Mouse (Mus musculus) testis, adult 2 months (tissue): ENCODE data around the gene Slc25a47. TPM values are rescaled to one million over a fixed set of nuclear protein-coding genes. Genes with fewer than 3 reads are reported as not detected.

ENCODE experiments used
- H3K27ac ChIP-seq: fragments of 200-500 bp; 2 replicates; pipeline ENCODE4 v1.5.1; 2012; ENCODE audit warnings: low read depth, low read length; ENCODE audit not compliant: control insufficient read depth, insufficient read depth
- H3K27me3 ChIP-seq: fragments of 200-500 bp; 2 replicates; pipeline ENCODE4 v1.6.1; 2012; ENCODE audit warnings: mild to moderate bottlenecking, low read length, moderate library complexity; ENCODE audit not compliant: control insufficient read depth, insufficient read depth
- H3K36me3 ChIP-seq: fragments of 200-500 bp; 2 replicates; pipeline ENCODE4 v1.6.1; 2012; ENCODE audit warnings: mild to moderate bottlenecking, low read length; ENCODE audit not compliant: control insufficient read depth, insufficient read depth
- H3K4me1 ChIP-seq: fragments of 200-500 bp; 2 replicates; pipeline ENCODE4 v1.6.1; 2012; ENCODE audit warnings: low read length; ENCODE audit not compliant: control insufficient read depth, insufficient read depth
- H3K4me3 ChIP-seq: fragments of 200-500 bp; 2 replicates; pipeline ENCODE4 v1.5.1; 2012; ENCODE audit warnings: low read depth, mild to moderate bottlenecking, low read length, moderate library complexity, mixed read lengths; ENCODE audit not compliant: control insufficient read depth
- CTCF ChIP-seq: fragments of 200-500 bp; IDR thresholded peaks from 2 replicates; pipeline ENCODE4 v1.5.1; 2012; ENCODE audit warnings: low read depth, mild to moderate bottlenecking, inconsistent platforms, low read length, moderate library complexity; ENCODE audit not compliant: control insufficient read depth, insufficient read depth, insufficient replicate concordance
- POLR2A ChIP-seq: fragments of 200-500 bp; IDR thresholded peaks from 2 replicates; pipeline ENCODE4 v1.6.1; 2012; ENCODE audit warnings: low read depth, mild to moderate bottlenecking, inconsistent platforms, low read length, moderate library complexity; ENCODE audit not compliant: control insufficient read depth
- polyA plus RNA-seq: library from polyadenylated mRNA; depleted of rRNA; stranded (reverse); fragments of >200 nt; gene quantifications from 2 replicates; pipeline ENCODE4 v1.2.3, GENCODE M21; 2012

The Slc25a47 gene
- polyA plus RNA-seq, 1 experiment = 6.8 TPM

GRCm38 (mm10) chr12:108826958-108827535 is 8.8 kb upstream of the Slc25a47 start:
- Histone ChIP-seq H3K27me3 (no peaks in the 10 kb centered on the region), H3K27ac (no peak overlapping the region), H3K4me1 (peaks cover 9% of the 10 kb centered on the region), H3K36me3 (no peaks in the 10 kb centered on the region), H3K4me3 (no peak overlapping the region)
- TF ChIP-seq CTCF (no peak), POLR2A (no peak)

DNA sequence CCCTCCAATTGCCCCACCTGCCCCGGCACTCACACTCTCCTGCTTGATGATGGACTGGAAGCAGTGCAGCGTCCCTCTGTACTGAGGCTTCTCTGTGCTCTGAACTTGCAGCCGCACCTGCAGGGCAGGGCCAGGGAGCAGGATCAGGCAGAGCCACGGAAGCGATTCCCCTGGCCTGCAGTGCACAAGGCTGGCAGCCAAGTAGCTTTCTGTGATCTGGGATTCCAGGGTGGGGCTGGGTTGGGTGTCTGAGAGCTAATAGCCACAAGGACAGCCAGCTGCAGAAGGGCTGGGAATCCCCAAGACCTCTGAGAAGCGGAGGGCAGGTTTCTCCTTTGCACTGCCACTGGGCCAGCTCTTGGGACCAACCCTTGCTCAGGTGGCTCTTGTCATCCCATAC is 8.2 kb upstream of the Slc25a47 start:
- TF ChIP-seq POLR2A (no peak), CTCF (no peak)
- Histone ChIP-seq H3K27ac (no peak overlapping the region), H3K4me1 (peaks cover 9% of the 10 kb centered on the region), H3K4me3 (no peak overlapping the region), H3K36me3 (no peaks in the 10 kb centered on the region), H3K27me3 (no peaks in the 10 kb centered on the region)

DNA sequence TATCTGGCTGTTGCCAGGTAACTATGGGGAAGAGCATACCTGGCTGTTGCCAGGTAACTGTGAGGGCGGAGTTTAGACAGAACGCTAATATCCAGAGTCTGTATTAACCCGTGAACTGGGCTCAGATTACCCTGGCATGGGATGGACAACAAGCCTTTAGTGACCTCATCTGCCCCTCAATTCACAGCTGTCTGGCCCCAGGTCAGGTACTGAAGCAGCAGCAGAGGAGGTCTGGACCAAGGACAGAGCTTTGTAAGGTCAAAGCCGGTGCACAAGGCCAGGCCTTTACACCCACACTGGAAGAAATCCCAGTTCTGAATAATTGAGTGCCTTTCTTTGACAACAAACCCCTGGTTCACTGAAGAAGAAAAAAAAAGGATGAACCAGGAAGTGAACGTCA is 6.2 kb upstream of the Slc25a47 start:
- TF ChIP-seq CTCF = no peak
- TF ChIP-seq POLR2A = no peak
- Histone ChIP-seq H3K27ac (no peak overlapping the region), H3K4me3 (peak overlapping the region; percentile 80), H3K4me1 (peaks cover 10% of the 10 kb centered on the region), H3K36me3 (no peaks in the 10 kb centered on the region), H3K27me3 (no peaks in the 10 kb centered on the region)

- no peak for TF ChIP-seq POLR2A
- no peak for TF ChIP-seq CTCF
- H3K27me3 ChIP-seq = no peaks in the 10 kb centered on the region
- no peak overlapping the region for H3K27ac ChIP-seq
- peaks cover 16% of the 10 kb centered on the region for H3K4me1 ChIP-seq
- no peaks in the 10 kb centered on the region for H3K36me3 ChIP-seq
- H3K4me3 ChIP-seq = peak overlapping the region; percentile 80
These were observed 5.5 kb upstream of the Slc25a47 start for GRCm38 (mm10) chr12:108830358-108830757.

DNA sequence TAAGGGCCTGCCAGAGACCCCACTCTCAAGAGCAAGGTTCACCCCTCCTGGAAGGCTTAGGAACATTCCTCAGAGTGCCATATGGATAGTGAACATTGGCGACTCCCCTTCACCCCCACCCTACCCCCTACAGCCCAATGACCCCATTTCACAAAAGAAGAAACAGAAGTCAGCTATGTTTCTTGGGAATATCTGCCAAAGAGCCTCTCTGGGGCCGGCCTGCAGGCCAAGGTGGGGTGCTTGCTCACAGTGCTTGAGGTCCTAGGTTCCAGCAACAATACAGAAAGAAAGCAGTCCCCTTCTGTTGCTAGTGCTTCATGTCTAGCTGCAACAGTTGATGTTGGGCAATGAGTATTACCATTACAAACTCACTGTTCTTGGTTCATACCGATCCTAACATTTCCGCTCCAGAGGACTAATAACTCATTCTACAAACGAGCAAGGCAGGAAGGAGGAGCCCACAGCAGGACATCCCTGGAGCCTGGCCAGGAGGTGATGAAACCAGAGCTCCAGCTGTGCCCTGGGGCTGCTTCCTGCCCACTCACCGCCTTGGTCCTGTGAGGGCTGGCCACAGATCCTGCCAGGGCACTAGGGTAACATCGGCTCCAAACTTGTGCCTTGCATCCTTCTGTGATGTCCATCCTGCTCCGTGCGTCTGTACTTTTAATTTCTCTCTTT is 3.7 kb upstream of the Slc25a47 start:
- Histone ChIP-seq H3K27ac (no peak overlapping the region), H3K4me3 (no peak overlapping the region), H3K4me1 (peaks cover 26% of the 10 kb centered on the region), H3K27me3 (no peaks in the 10 kb centered on the region), H3K36me3 (no peaks in the 10 kb centered on the region)
- TF ChIP-seq POLR2A (no peak), CTCF (no peak)

DNA sequence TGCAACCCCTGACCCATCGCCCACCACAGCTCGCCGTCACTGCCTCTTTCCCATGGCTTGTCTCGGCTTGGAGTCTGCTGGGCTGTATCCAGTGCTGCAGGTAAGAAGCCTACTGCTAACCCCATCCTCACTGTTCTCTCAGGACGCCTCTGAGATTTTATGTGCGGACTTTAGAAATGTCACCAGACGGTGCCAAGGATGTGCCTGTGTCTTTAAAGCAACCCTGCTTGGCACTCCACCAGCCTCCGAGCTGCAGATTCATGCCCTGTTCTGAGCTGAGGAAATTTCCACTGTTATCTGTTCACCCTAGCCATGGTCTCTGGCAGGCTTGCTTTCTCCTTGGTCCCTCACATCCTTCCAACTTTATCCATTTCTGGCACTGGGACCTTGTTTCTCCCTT is 3.0 kb upstream of the Slc25a47 start:
- H3K27ac ChIP-seq = no peak overlapping the region
- no peaks in the 10 kb centered on the region for H3K36me3 ChIP-seq
- no peaks in the 10 kb centered on the region for H3K27me3 ChIP-seq
- no peak for TF ChIP-seq POLR2A
- no peak for TF ChIP-seq CTCF
- no peak overlapping the region for H3K4me3 ChIP-seq
- H3K4me1 ChIP-seq = peaks cover 26% of the 10 kb centered on the region

- TF ChIP-seq POLR2A (no peak), CTCF (no peak)
- Histone ChIP-seq H3K27me3 (no peaks in the 10 kb centered on the region), H3K27ac (no peak overlapping the region), H3K4me1 (peaks cover 26% of the 10 kb centered on the region), H3K36me3 (no peaks in the 10 kb centered on the region), H3K4me3 (no peak overlapping the region)
These were observed 2.4 kb upstream of the Slc25a47 start for GRCm38 (mm10) chr12:108833408-108833807.

DNA sequence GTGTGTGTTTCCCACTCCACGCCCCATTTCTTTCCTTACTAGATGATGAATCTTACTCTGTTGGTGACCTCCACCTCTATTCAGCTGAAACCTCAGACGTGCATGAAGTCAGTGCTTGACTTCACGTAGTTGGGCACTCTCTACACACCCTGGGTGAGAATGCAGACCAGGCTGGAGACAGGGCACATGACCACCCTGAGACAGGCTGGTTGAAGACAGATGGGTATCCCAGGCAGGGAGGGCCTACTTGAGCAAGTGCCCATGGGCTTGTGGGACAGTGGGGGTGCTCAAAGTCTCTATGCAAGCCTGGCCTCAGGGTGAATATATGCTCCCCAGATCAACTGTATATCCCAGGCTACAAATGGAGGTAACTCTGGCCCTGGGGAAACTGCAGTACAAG is 1.5 kb upstream of the Slc25a47 start:
- H3K27ac ChIP-seq = no peak overlapping the region
- no peak for TF ChIP-seq CTCF
- TF ChIP-seq POLR2A = no peak
- no peaks in the 10 kb centered on the region for H3K27me3 ChIP-seq
- H3K4me1 ChIP-seq = peaks cover 21% of the 10 kb centered on the region
- H3K4me3 ChIP-seq = no peak overlapping the region
- H3K36me3 ChIP-seq = no peaks in the 10 kb centered on the region
